Mouse (Mus musculus): ENCODE measurements around the gene Celf6. TPM values are rescaled to one million over a fixed set of nuclear protein-coding genes. Genes with fewer than 3 reads are reported as not detected.

The Celf6 gene
- polyA plus RNA-seq (2016; fragmentation: Nextera tagmentation; extraction: Ambion mirVana), result 14.4 and 16.7 TPM in 2 replicates

DNA sequence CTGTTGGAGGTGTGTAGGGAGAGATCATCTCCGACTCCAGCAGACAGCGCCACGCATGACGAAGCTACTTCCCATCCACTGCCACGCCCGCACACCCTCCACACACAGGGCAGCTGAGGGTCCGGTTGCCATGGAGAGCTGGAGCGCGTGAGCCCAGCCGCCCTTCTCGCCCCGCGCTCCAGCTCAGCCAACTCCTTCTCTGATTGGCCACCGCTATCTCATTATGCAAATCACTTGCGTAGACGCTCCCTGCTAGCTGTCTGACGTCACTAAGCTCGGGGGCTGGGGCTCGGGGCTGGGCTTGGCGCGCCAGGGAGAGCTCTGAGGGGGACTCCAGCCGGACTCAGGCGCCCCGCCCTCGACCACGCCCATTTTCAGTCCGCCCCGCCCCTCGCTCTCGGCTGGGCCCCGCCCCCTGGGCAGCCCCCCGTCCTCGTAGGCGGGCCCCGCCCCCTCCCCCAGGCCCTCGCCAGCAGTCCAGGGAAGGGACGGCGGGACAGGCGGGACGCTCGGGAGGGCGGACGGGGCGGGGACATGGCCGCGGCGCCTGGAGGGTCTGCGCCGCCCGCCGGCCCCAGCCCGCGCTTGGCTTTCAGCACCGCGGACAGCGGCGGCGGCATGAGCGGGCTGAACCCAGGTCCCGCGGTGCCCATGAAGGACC is at the start of gene Celf6:
Celf6 (plus strand) TSS at position 74 of the 661 bp plus-strand sequence.
- no peaks in the 10 kb centered on the region for H3K9me3 ChIP-seq
- peak within 1 kb of the TSS; percentile 52 for H3K4me3 ChIP-seq (replicated peaks)
- peaks cover 17% of the 10 kb centered on the region for H3K4me1 ChIP-seq
- ATAC-seq (ENCODE audit: low FRiP score), result peak; percentile 98
- H3K27me3 ChIP-seq, result peaks cover 41% of the 10 kb centered on the region
- peak within 1 kb of the TSS; percentile 73 for H3K4me2 ChIP-seq
- no peaks in the 10 kb centered on the region for H3K36me3 ChIP-seq (replicated peaks)
- H3K9ac ChIP-seq, result peak within 1 kb of the TSS; percentile 57
- WGBS, result 1% methylated on average over 58 of the region's 61 CpGs
- H3K27ac ChIP-seq, result peak within 1 kb of the TSS; percentile 25; the same call in 1 of the 2 replicates

DNA sequence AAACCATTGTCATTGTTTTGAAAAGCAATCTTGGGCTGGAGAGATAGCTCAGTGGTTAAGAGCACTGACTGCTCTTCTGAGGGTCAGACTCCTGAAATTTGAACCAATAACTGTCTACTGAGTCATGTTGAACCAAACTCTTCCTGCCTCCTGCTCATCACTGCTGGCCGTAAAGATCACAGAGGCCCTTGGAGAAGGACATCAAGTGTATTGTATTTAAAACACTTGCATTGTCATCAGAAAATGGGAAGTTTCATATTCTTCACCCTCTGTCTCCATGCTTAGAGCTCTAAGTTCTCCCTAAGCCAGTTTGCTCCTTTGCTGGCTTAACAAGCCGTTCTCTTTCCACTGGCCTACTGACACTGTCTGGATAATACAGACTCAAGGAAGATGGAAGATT is 49.4 kb upstream of the Celf6 start:
- no peak overlapping the region for H3K9ac ChIP-seq
- no peaks in the 10 kb centered on the region for H3K27me3 ChIP-seq
- H3K4me1 ChIP-seq, result 0 out of 2 replicates have a peak, but pooled peaks cover 3% of the 10 kb centered on the region
- H3K4me3 ChIP-seq (replicated peaks), result no peak overlapping the region
- H3K36me3 ChIP-seq (replicated peaks), result no peaks in the 10 kb centered on the region
- 93% methylated on average over 2 of the region's 2 CpGs for WGBS
- ATAC-seq (ENCODE audit: low FRiP score), result no peak
- H3K9me3 ChIP-seq, result no peaks in the 10 kb centered on the region
- no peak overlapping the region for H3K27ac ChIP-seq
- no peak overlapping the region for H3K4me2 ChIP-seq

DNA sequence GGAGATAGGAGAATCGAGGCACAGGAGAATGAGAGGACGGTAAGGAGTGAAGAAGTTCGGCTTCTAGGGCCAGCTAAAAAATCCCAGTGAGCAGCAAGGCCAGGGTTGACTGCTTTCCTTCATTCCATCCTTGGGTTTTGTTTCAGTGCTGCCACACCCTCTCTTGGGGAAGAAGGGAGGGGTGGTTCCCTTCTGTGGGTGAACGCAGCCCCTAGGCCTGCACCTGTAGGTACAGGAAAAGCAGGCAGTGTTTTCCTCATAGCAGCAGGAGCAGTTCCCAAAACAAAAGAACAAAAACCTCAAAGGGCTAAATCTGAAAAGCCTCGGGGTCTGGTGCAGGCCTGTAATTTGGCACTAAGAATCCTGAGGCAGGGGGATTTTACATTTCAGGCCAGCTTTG is 46.1 kb upstream of the Celf6 start:
- H3K4me3 ChIP-seq (replicated peaks), result no peak overlapping the region
- no peak overlapping the region for H3K4me2 ChIP-seq
- H3K36me3 ChIP-seq (replicated peaks), result no peaks in the 10 kb centered on the region
- H3K27ac ChIP-seq, result 0 out of 2 replicates have a peak overlapping the region, but pooled peaks have one; percentile 36
- 0 out of 2 replicates have a peak, but pooled peaks cover 3% of the 10 kb centered on the region for H3K4me1 ChIP-seq
- no peaks in the 10 kb centered on the region for H3K9me3 ChIP-seq
- no peak overlapping the region for H3K9ac ChIP-seq
- no peaks in the 10 kb centered on the region for H3K27me3 ChIP-seq
- WGBS, result 15% methylated on average over 5 of the region's 5 CpGs
- ATAC-seq (ENCODE audit: low FRiP score), result no peak

DNA sequence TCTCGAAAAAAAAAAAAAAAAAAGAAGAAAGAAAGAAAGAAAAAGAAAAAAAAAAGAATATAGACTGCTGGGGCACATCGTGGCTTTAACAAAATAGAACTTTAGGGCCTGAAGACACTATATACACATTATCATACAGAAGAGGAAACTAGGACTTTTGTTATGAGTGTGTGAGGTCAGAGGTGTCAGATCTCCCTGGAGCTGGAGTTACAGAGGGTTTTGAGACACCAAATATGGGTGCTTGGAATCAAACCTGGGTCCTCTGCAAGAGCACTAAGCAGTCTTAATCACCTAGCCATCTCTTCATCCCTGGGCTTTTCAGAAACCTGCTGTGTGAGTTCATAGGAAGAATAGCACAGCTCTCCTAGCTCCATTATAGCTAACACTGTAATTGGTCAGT is 44.3 kb upstream of the Celf6 start:
- no peak for ATAC-seq (ENCODE audit: low FRiP score)
- Histone ChIP-seq H3K27ac (no peak overlapping the region), H3K4me3 (replicated peaks) (no peak overlapping the region), H3K9ac (no peak overlapping the region), H3K4me1 (0 out of 2 replicates have a peak, but pooled peaks cover 3% of the 10 kb centered on the region), H3K27me3 (no peaks in the 10 kb centered on the region), H3K9me3 (no peaks in the 10 kb centered on the region), H3K36me3 (replicated peaks) (no peaks in the 10 kb centered on the region), H3K4me2 (no peak overlapping the region)
- WGBS, result 65% methylated on average over 2 of the region's 2 CpGs

DNA sequence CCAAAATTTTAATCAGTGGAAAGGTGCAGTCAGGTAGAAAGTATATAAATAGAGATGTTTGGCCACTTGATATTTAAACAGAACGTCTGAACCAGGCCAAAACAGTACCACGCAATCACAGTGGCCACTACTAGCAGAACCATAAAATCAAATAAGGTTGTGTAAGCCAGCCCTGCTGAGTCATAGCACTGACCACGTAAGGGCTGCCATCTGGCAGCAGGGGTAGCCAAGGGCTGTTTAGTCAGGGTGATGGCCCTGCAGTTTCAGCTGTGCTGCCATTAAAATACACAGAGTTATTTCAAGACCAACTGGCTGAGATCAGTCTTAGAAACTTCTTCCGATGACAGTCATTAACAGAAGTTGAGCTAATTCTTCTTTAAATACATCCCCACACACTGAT is 43.8 kb upstream of the Celf6 start:
- no peak for ATAC-seq (ENCODE audit: low FRiP score)

DNA sequence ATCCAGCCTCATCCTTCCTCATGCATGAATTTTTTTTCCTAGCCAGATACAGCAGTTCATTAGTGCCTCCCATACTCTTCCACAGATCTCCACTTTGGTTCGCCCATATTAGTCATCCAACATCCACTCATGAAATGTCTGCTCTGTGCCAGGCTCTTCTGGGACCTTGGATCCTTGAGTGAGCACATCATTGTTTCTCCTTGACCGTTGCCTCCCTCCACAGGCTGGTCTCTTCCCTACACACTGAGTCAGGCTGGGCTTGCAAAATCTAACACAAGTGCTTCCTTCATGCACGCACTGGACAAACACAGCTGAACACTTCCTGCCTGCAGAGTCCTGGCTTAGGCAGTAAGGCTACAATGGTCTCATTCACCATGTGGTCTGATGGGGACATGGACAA is 40.1 kb upstream of the Celf6 start:
- Histone ChIP-seq H3K27ac (no peak overlapping the region), H3K4me3 (replicated peaks) (no peak overlapping the region), H3K36me3 (replicated peaks) (no peaks in the 10 kb centered on the region), H3K9ac (no peak overlapping the region), H3K4me2 (no peak overlapping the region), H3K4me1 (peaks cover 26% of the 10 kb centered on the region), H3K9me3 (no peaks in the 10 kb centered on the region), H3K27me3 (no peaks in the 10 kb centered on the region)
- no peak for ATAC-seq (ENCODE audit: low FRiP score)
- 88% methylated on average over 3 of the region's 3 CpGs for WGBS

More for the DNA sequence above, 43.8 kb upstream of the Celf6 start:
- whole genome bisulfite sequencing, result 61% methylated on average over 4 of the region's 4 CpGs
- H3K4me2 ChIP-seq, result no peak overlapping the region
- no peak overlapping the region for H3K27ac ChIP-seq
- H3K4me1 ChIP-seq, result 0 out of 2 replicates have a peak, but pooled peaks cover 5% of the 10 kb centered on the region
- no peak overlapping the region for H3K4me3 ChIP-seq (replicated peaks)
- no peaks in the 10 kb centered on the region for H3K27me3 ChIP-seq
- no peaks in the 10 kb centered on the region for H3K36me3 ChIP-seq (replicated peaks)
- no peaks in the 10 kb centered on the region for H3K9me3 ChIP-seq
- H3K9ac ChIP-seq, result no peak overlapping the region

DNA sequence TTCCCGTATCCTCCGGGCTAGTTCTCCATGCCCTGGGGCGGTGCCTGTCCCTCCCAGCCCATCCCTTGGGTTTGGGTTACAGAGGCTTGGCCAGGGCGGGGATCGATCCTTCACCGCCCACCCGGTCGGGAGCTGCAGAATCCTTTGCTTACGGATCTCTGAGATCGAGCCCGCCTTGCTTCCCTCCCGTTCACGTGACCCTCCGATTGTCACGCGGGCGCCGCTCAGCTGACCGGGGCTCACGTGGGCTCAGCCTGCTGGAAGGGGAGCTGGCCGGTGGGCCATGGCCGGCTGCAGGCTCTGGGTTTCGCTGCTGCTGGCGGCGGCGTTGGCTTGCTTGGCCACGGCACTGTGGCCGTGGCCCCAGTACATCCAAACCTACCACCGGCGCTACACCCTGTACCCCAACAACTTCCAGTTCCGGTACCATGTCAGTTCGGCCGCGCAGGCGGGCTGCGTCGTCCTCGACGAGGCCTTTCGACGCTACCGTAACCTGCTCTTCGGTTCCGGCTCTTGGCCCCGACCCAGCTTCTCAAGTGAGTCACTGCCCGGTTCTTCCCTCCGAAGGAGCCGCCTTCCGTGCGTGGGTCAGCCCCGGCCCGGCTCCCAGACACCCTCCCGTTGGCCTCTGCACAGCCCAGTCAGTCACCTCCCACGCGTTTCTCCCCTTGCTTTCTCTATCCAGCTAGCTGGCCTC is 38.1 kb upstream of the Celf6 start, which contains the start of the genes Hexa and Tmem202:
Hexa (plus strand) TSS at position 100 of the 697 bp plus-strand sequence.
Tmem202 (minus strand) TSS at position 407 of the 697 bp plus-strand sequence.
- H3K4me3 ChIP-seq (replicated peaks), result peak within 1 kb of the TSS; percentile 61
- H3K4me2 ChIP-seq, result peak within 1 kb of the TSS; percentile 88
- ATAC-seq (ENCODE audit: low FRiP score), result peak; percentile 89
- no peaks in the 10 kb centered on the region for H3K27me3 ChIP-seq
- peak within 1 kb of the TSS; percentile 74 for H3K9ac ChIP-seq
- no peaks in the 10 kb centered on the region for H3K9me3 ChIP-seq
- 4% methylated on average over 55 of the region's 55 CpGs for WGBS
- H3K4me1 ChIP-seq, result peaks cover 26% of the 10 kb centered on the region
- no peak within 1 kb of the TSS for H3K27ac ChIP-seq
- no peaks in the 10 kb centered on the region for H3K36me3 ChIP-seq (replicated peaks)

DNA sequence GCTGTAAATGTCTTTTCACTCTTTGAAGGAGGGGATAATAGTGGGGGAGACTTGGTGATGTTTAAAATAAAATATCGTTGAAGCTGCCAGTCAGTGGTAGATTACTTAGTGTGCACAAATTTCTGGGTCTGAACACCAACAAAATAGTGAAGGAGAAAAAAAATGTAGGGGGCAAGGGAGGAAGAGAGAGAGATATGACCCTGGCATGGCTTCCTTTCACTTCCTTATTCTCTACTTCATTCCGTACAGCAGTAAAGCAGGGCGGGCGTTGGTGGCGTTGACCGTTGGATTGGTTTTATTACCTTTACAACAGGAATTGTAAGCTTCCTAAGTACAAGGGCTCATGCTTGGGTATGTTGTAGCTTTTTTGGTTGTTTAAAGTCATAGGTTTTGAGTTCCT is 36.1 kb upstream of the Celf6 start:
- Histone ChIP-seq H3K9ac (no peak overlapping the region), H3K36me3 (replicated peaks) (no peaks in the 10 kb centered on the region), H3K4me3 (replicated peaks) (no peak overlapping the region), H3K27ac (no peak overlapping the region), H3K9me3 (no peaks in the 10 kb centered on the region), H3K27me3 (no peaks in the 10 kb centered on the region), H3K4me1 (peaks cover 26% of the 10 kb centered on the region), H3K4me2 (no peak overlapping the region)
- no peak for ATAC-seq (ENCODE audit: low FRiP score)
- WGBS, result 94% methylated on average over 6 of the region's 6 CpGs

DNA sequence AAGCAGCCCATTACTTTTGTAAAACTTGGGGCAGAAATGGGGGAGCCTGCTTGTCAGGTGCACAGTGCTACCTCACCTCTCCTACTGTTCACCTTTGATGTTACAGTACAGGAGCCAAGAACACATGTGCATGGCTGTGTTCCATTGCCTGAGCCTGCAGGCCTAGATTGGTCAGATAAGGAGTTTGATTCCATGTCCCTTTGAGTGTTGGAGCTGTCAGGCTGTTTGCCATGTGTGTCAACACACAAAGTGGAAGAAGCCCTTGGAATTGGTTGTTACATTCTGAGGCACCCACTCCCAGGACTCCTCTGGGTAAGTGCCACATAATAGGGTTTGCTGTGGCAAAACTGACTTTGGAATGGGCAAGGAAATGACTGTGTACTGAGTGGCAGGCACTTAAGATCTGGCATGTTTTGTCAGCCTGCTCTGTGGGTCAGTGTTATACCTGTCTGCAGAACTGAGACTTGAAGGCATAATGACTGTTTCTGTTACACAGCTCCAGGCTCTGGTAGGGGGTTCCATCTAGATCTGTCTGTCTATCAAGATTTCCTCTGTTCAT is 34.9 kb upstream of the Celf6 start:
- H3K9me3 ChIP-seq, result no peaks in the 10 kb centered on the region
- no peak overlapping the region for H3K9ac ChIP-seq
- ATAC-seq (ENCODE audit: low FRiP score), result no peak
- no peaks in the 10 kb centered on the region for H3K36me3 ChIP-seq (replicated peaks)
- no peak overlapping the region for H3K4me3 ChIP-seq (replicated peaks)
- no peak overlapping the region for H3K4me2 ChIP-seq
- peaks cover 26% of the 10 kb centered on the region for H3K4me1 ChIP-seq
- no peak overlapping the region for H3K27ac ChIP-seq
- H3K27me3 ChIP-seq, result no peaks in the 10 kb centered on the region

DNA sequence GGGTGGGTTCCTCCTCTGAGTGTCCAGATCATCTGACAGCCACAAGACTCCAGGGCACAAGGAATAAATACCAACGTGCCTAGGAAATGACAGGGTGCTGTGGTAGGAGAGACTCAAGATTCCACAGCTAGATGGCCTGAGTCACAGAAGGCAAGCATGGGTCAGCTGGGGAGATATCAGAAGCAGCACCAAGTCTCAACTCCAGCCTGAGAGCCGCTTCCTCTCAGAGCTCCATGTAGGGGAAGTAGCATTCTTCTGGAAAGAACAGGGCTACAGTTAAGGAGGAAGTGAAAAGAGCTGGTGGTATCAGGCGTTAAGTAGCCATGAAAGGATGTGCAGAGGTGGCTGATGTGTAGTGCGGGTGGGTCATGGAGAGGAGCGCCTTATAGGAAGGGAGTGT is 33.0 kb upstream of the Celf6 start:
- Histone ChIP-seq H3K4me2 (no peak overlapping the region), H3K27ac (no peak overlapping the region), H3K9ac (no peak overlapping the region), H3K4me1 (peaks cover 16% of the 10 kb centered on the region), H3K9me3 (no peaks in the 10 kb centered on the region), H3K36me3 (replicated peaks) (no peaks in the 10 kb centered on the region), H3K4me3 (replicated peaks) (no peak overlapping the region), H3K27me3 (no peaks in the 10 kb centered on the region)
- 93% methylated on average over 5 of the region's 5 CpGs for WGBS
- ATAC-seq (ENCODE audit: low FRiP score), result no peak

DNA sequence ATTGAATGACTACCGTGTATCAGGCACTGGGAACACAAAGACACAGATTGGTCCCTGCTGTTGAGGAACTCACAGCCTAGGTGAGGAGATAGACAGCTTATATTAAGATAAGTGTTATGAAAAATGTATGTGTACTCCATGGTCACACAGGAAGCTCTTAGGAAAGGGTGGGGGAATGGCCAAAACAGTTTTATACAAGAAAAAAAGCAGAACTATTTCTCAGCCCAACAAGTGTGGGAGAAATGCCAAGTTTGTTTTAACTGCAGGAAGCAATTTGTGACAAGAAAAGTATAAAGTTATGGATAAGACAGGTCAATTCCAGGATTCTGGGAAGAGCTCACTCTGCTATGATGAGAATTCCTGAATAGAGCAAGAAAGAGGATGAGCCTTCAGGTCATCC is 29.8 kb upstream of the Celf6 start:
- no peaks in the 10 kb centered on the region for H3K4me1 ChIP-seq
- no peak overlapping the region for H3K27ac ChIP-seq
- H3K4me3 ChIP-seq (replicated peaks), result no peak overlapping the region
- WGBS, result 86% methylated on average over 1 of the region's 1 CpGs
- H3K36me3 ChIP-seq (replicated peaks), result no peaks in the 10 kb centered on the region
- no peak overlapping the region for H3K4me2 ChIP-seq
- no peak overlapping the region for H3K9ac ChIP-seq
- no peaks in the 10 kb centered on the region for H3K9me3 ChIP-seq
- no peaks in the 10 kb centered on the region for H3K27me3 ChIP-seq
- no peak for ATAC-seq (ENCODE audit: low FRiP score)

DNA sequence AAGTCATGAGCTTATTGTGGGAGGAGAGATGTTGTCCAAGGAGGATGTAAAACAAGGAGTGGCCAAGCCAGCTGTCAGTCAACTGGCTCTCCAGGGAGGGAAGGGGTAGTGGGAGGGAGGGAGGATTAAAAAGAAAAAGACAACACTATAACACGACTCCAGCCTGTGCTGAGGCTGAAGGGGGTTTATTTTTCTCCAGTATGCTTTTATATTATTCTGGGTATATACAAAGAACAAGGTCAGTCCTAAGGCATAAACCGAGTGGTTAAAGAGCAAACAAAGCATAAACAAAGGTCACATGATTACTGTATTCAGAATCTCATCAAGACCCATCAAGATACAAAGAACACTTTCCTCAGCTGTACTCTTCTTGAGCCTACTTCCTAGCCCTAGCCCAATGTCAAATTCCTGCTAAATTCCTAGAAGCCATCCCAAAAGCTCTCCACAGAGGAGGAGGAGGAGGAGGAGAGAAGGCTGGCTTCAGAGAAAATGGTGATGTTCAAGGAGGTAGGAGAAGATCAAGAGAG is 28.7 kb upstream of the Celf6 start:
- no peaks in the 10 kb centered on the region for H3K9me3 ChIP-seq
- 60% methylated on average over 2 of the region's 2 CpGs for WGBS
- no peaks in the 10 kb centered on the region for H3K4me1 ChIP-seq
- no peak for ATAC-seq (ENCODE audit: low FRiP score)
- H3K4me2 ChIP-seq, result no peak overlapping the region
- H3K27me3 ChIP-seq, result no peaks in the 10 kb centered on the region
- 0 out of 2 replicates have a peak, but pooled peaks cover under 1% of the 10 kb centered on the region for H3K36me3 ChIP-seq (replicated peaks)
- H3K4me3 ChIP-seq (replicated peaks), result no peak overlapping the region
- no peak overlapping the region for H3K27ac ChIP-seq
- no peak overlapping the region for H3K9ac ChIP-seq
